Mouse (Mus musculus) cortical plate, adult 2 months (tissue): ENCODE measurements at regions not wholly inside any gene's neighbourhood (a gene's known extent, or its start where the extent isn't known, plus 50 kb on each side); places are given as distances from the start of the nearest gene placed in this dataset.
A peak's percentile ranks its signal among the peaks of the same experiment; 100 is the strongest.

Source experiments
- CTCF ChIP-seq: fragments of 200-500 bp; IDR thresholded peaks from 2 replicates; pipeline ENCODE4 v1.5.1; 2011; ENCODE audit warnings: mild to moderate bottlenecking, control low read depth, low read length; ENCODE audit not compliant: insufficient read depth; ENCODE audit errors: extremely low read depth
- POLR2A ChIP-seq: fragments of 200-500 bp; IDR thresholded peaks from 2 replicates; pipeline ENCODE4 v1.6.1; 2011; ENCODE audit warnings: mild to moderate bottlenecking, low read length, control low read depth; ENCODE audit not compliant: insufficient read depth; ENCODE audit errors: extremely low read depth

DNA sequence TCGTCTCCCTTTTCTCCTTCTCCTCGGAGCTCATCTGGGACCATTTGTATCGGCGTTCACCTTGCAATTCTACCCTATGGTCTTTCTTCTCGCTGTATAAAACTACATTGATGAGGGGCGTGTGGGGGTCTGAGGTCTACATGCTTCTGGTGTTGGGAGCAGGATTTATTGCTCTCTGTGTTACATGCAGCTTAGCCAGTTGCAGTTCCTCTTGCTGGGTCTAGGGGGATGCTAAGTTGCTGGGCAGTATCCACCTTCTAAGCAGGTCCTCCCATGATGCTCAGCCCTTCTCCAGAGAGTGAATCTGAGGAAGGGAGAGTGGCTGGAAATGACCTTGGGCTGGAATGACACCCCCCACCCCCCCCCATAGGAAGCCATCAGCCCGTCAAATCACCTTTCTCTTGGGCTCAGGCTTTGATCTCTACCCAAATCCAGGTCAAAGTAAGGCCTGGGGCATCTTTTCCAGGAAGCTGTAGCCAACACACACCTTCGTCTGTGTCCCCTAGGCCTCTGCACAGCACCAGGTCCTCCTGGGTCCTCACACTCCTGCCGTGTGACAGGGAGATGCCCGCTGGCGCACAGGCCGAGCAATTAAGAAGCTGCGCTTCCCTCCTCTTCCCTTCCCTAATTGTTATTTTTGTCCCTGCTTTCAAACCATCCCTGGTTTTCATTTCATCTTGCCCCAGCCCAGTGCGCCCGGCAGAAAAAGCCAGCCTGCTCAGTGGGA, 257.0 kb downstream of the Tcf7l2 start:
- TF ChIP-seq POLR2A (no peak), CTCF (peak; percentile 8; the same call in 1 of the 2 replicates)
